Mouse (Mus musculus): ENCODE results near the gene Vmn2r7.
"Not testable (repeated sequence)": the region's sequence is repeated elsewhere in the genome, so short reads cannot be mapped to it uniquely, and the experiment has no call there.

Vmn2r7 gene

GRCm38 (mm10) chr3:64844665-64845064 lies at the start of gene Vmn2r7:
Gene Vmn2r7, minus strand, starts transcription at chr3:64844765.
- not testable (repeated sequence) for DNase-seq

DNA sequence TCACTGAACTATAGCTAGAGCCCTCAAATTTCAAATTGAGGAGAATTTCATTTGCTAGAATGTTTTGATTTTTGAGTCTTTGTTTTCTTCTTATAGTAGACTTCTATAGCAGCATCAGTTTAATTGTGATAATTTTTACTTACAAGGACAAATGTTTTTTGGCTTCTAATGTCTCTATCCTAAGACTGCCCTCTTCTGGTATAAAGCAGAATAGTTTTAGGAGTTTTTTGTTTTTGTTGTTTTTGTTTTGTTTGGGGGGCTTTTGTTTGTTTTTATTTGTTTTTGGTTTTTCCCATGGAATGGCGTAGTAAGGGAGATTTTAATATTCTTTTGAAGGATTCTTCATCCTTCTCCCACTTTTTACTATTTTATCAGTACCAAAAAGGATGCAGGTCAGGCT lies 45.2 kb upstream of the Vmn2r7 start:
- DNase-seq = no peak

DNA sequence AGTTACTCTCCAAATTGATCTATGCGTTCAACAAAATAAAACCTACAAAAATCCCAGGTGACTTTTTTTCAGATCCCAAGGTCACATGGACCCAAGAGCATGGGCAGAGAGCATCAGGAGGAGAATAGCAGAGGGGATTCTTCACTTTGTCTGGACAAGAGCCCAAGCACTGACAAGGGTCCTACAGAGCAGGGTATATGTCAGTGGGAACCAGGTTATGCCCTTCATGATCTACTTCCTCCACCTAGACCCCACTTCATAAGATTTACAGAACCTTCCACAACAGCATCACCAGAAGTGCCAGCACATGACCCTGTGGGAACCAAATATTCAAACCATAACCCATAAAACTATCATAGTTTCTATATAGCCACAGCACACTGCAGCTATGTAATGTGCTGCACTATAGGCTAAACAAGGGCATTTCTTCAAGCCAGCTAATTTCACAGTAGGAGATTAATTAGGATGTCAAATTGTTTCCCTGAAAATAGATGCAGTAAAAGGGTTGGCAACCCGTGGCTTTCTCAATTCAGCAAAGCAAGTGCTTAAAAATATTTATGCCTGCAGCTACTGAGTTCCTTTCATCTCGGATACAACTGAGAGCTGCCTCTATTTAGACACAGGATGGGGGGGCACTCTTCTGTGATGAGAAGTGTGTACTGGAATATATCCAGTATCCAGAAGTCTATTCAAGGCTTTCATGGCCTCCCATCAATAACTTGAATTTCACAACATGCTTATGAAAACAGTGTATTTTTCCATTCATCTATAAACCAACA lies 33.8 kb upstream of the Vmn2r7 start:
- no peak for DNase-seq

DNA sequence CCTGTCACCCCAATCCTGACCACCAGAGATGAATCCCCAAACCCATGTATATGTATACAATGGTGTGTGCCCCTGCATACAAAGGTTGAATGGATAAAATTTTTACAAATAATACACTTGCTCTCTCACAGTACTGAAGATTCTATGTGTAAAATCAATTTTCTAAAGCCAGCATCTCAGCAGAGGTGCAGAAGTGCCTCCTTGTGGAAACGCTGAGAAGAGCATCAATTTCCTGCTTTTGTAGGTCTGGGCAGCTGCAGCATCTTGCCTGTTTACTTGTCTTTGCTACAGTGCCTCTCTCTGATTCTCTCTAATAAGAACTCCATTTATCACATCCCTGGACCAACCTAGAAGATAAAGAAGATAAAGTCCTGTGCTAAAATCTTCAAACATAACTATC lies 32.1 kb upstream of the Vmn2r7 start:
- no peak for DNase-seq

DNA sequence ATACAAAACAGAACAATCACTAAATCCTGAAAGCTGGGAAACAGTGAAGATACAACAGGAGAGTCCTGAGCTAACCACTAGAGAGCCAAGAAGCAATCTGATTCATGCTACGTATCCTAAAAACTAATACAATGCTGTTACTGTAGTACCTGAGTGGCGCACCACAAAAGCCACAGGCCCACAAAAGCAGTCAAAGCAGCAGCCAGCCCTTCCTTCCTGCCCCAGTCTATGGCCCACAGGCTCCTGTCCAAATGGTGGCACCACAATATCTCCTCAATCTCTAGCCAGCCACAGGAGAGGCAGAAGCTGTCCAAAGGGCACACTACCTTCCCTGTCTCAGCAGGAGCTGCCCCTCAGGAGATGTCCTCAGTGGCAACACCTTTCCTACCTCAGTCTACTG lies 1.7 kb downstream of the Vmn2r7 start:
- no peak for DNase-seq

GRCm38 (mm10) chr3:64842299-64842698 lies 2.3 kb downstream of the Vmn2r7 start:
- DNase-seq = peak; percentile 43

GRCm38 (mm10) chr3:64831134-64831533 lies 13.4 kb downstream of the Vmn2r7 start:
- no peak for DNase-seq

- no peak for DNase-seq
Measured at GRCm38 (mm10) chr3:64791245-64791591, 53.3 kb downstream of the Vmn2r7 start.

DNA sequence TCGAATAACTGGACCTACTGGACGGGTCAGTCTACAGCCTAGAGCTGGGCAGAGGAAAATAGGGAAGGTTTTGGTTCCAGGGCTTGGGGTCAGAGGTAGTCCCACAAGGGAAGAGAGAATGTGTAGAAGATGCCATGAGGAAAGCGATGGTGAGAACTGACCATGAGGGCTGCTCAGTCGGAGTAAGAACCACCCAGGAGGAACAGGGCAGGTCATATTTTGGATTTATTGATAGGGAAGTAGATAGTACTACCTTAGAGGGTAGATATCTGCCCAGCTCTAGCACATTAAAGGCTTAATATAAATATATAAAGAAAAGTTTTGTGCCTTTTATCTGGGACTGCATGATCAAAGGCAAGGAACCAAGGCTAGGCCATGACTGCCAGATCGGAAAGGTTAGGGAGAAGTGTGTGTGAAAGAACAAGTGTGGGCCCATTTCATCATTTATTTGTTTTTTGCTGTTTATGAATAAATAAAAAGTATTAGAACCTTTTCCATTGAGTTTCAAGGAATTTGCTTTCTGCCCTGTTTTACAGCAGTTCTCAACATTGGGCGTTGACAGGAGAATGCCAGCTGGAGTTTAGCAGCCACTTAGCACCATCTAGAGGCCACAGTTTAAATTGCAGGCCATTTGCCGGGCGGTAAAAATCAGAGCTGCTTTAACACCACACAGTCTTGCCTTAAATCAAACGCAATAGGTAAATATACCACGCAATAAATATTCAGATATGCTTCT lies 53.9 kb downstream of the Vmn2r7 start:
- peak; percentile 60 for DNase-seq

DNA sequence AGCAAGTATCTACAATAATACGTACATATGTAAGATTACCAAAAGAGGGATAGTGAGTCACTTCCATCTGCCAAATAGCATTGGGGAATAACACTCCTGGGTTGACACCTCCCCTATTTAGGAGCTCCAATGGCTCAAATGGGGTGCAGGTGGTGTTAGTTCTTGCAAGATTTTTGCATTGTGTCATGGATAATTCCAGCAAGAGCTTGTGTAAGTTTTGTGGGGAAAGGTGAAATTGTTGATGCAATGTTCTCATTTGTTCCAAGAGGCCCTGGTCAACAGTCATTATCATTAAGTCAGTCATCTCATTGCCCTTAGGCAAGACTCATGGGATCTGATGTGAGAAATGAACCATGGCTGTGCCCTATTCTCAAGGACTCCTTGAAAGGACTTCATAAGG lies 61.7 kb downstream of the Vmn2r7 start:
- DNase-seq = no peak

DNA sequence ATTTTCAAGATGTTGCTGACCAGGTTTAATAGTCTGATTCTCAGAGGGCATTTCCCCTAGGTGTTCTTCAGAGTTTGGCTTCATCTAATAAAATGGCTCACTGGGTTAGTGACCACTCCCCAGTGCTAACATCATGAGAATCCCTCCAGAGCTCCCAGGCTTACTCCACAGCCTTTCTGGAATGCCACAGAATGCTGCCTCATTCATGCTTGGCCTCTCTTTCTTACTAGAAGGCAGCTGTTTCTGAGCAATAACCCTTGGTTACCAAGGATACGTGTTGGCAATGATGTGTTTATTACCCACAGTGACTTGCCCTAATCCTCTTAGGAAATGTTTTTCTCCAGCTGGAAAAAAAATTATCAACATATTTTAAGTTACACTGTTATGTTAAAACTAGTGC lies 72.4 kb downstream of the Vmn2r7 start:
- DNase-seq = no peak

- no peak for DNase-seq
Measured at GRCm38 (mm10) chr3:64756145-64756544, 88.4 kb downstream of the Vmn2r7 start.

DNA sequence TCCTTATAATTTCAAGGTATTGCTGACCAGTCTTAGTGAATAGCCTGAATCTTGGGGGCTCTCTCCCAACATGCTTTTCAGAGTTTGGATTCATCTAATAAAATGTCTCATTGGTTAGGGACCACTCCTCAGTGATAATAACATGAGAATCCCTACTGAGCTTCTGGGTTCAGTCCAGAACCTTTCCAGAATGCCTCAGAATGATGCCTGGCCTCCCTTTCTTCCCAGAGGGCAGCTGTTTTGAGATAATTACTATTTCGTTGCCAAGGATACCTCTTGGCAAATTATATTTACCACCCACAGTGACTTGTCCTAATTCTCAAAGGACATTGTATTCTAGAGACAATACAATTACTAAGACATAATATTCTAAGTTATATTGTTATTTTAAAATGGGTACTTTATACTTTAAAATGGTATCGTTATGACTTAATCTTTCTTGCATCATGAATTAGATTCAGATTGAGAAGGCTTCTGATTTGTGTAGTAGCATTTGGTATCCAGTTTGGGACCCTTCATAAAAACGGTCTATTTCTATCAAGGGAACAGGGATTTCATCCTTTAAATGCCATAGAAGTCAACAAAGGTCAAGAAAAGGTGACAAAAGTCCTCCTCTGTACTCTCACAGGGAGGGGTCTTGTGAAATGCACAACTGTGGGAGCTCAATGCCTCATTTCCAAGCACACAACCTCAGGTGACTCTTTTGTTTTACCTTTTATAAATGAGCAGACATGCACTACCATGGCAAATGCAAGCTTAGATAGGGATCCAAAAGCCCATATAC lies 117.2 kb downstream of the Vmn2r7 start:
- DNase-seq = not testable (repeated sequence)

DNA sequence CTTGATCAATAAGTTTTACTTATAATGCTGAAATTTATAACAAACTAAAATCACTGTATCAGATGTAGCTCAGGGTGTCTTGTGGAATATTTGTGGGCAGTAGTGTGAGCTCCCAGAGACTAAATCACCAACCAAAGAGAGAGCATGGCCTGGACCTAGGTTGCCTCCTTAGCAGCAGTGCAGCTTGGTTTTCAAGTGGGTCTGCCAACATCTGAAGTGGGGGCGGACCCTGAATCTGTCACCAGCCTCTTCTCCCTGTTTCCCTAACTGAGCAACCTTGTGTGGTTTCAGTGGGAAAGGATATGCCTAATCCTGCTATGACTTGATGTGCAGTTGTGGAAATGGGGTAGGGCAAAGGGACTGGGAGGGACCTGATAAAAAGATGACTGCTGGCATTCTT lies 118.8 kb downstream of the Vmn2r7 start:
- not testable (repeated sequence) for DNase-seq

- DNase-seq = not testable (repeated sequence)
Measured at GRCm38 (mm10) chr3:64676069-64676468, 168.5 kb downstream of the Vmn2r7 start.

Data from right cerebral cortex, postnatal 14 days (tissue).